Mouse (Mus musculus) lung, adult 2 months (tissue): ENCODE results near the gene Gm3486. TPM values are rescaled to one million over a fixed set of nuclear protein-coding genes. Genes with fewer than 3 reads are reported as not detected.
"Not testable (repeated sequence)": the region's sequence is repeated elsewhere in the genome, so short reads cannot be mapped to it uniquely, and the experiment has no call there.

Experiments
- DNase-seq: peaks from one replicate; pipeline ENCODE4 v3.0.0; 2022
- H3K4me1 ChIP-seq: fragments of 200-500 bp; 2 replicates; pipeline ENCODE4 v1.6.1; 2011; ENCODE audit warnings: low read length; ENCODE audit not compliant: control insufficient read depth, insufficient read depth
- H3K4me3 ChIP-seq: fragments of 200-500 bp; replicated peaks from 2 replicates; pipeline ENCODE3; 2011; ENCODE audit warnings: low read depth, mild to moderate bottlenecking, control low read depth, low read length; ENCODE audit errors: extremely low read depth
- WGBS: fragments of 180-500 bp; shearing (Covaris S2); methylation state at CpG from one replicate; pipeline ENCODE4 v1.1.7; 2018; 5-methylcytosine and 5-hydroxymethylcytosine counted together
- polyA plus RNA-seq: library from polyadenylated mRNA; depleted of rRNA; stranded (reverse); fragments of >200 nt; gene quantifications from 2 replicates; pipeline ENCODE4 v1.2.3, GENCODE M21; 2012; rRNA removed

Gene Gm3486
- not detected in 2 replicates for polyA plus RNA-seq

GRCm38 (mm10) chr14:41489385-41489784, at the start of gene Gm3486:
Gm3486 (minus strand) TSS chr14:41489485.
- DNase-seq, H3K4me3 ChIP-seq, H3K4me1 ChIP-seq: not testable (repeated sequence)

- H3K4me3 ChIP-seq, DNase-seq, H3K4me1 ChIP-seq: not testable (repeated sequence)
- 73% methylated on average over 1 of the region's 1 CpGs for WGBS
Observed at GRCm38 (mm10) chr14:41524695-41525094, 35.4 kb upstream of the Gm3486 start.

- not testable (repeated sequence) for H3K4me1 ChIP-seq, H3K4me3 ChIP-seq, DNase-seq
- WGBS: 69% methylated on average over 5 of the region's 5 CpGs
Observed at GRCm38 (mm10) chr14:41520683-41521082, 31.4 kb upstream of the Gm3486 start.

- H3K4me3 ChIP-seq, H3K4me1 ChIP-seq, DNase-seq: not testable (repeated sequence)
- no CpG with 5 or more reads among the region's 2 CpGs for WGBS
Observed at GRCm38 (mm10) chr14:41453418-41453817, 35.9 kb downstream of the Gm3486 start, which contains the start of gene Gm7954. Gm7954 (minus strand) TSS chr14:41453518.

Other genes starting within 250 kb of the Gm3486 start
- not detected in 2 replicates for gene Gm2832, start 210.7 kb downstream of the Gm3486 start, polyA plus RNA-seq
- not detected in 2 replicates for gene Gm5798, start 140.9 kb downstream of the Gm3486 start, polyA plus RNA-seq
- not detected in 2 replicates for gene Gm7945, start 103.1 kb downstream of the Gm3486 start, polyA plus RNA-seq
- gene Gm6482, start 81.2 kb downstream of the Gm3486 start, polyA plus RNA-seq: not detected in 2 replicates
- not detected in 2 replicates for gene Gm7954, start 36.0 kb downstream of the Gm3486 start, polyA plus RNA-seq
- not detected in 2 replicates for gene Gm7970, start 66.1 kb upstream of the Gm3486 start, polyA plus RNA-seq
- not detected in 2 replicates for gene 1700049E17Rik2, start 83.7 kb upstream of the Gm3486 start, polyA plus RNA-seq
- gene Gm3072, start 135.1 kb upstream of the Gm3486 start, polyA plus RNA-seq: not detected in 2 replicates
- not detected in 2 replicates for gene Gm3676, start 157.0 kb upstream of the Gm3486 start, polyA plus RNA-seq
- not detected in 2 replicates for gene Gm8068, start 212.4 kb upstream of the Gm3486 start, polyA plus RNA-seq